Mouse (Mus musculus): ENCODE data around the gene Trim28. TPM values are rescaled to one million over a fixed set of nuclear protein-coding genes. Genes with fewer than 3 reads are reported as not detected.

Gene Trim28
- polyA plus RNA-seq, 1 experiment from 2014 or later: 252 TPM

DNA sequence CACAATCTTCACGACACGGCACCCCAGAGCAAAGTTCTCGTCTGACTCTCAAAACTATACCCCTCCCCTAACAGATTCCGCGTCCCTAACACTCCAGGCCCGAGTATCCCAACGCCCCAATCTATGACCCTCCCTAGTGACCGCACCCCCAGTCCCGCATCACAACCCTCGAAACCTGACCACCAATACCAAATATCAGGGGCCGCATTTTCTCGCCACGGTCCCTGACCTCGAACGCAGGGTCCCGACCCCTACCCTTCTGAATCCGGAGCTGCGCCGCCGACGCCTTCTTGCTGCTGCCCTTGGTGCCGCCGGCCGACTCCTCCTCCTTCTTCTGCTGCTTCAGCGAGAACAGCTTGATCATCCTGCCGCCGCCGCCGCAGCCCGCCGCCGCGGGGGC, 38.5 kb downstream of the Trim28 start:
- Histone ChIP-seq H3K27ac (replicated peaks) (peak overlapping the region; percentile 100), H3K4me3 (peak overlapping the region; percentile 90), H3K9ac (replicated peaks) (peak overlapping the region; percentile 99), H3K27me3 (peaks cover 8% of the 10 kb centered on the region), H3K9me3 (no peaks in the 10 kb centered on the region), H3K36me3 (peaks cover 25% of the 10 kb centered on the region), H3K4me1 (peaks cover 50% of the 10 kb centered on the region), H3K4me2 (replicated peaks) (peak overlapping the region; percentile 78)
- ATAC-seq (replicated peaks): peak; percentile 1; the same call in 1 of the 2 replicates
- whole genome bisulfite sequencing: under 1% methylated on average over 32 of the region's 33 CpGs

DNA sequence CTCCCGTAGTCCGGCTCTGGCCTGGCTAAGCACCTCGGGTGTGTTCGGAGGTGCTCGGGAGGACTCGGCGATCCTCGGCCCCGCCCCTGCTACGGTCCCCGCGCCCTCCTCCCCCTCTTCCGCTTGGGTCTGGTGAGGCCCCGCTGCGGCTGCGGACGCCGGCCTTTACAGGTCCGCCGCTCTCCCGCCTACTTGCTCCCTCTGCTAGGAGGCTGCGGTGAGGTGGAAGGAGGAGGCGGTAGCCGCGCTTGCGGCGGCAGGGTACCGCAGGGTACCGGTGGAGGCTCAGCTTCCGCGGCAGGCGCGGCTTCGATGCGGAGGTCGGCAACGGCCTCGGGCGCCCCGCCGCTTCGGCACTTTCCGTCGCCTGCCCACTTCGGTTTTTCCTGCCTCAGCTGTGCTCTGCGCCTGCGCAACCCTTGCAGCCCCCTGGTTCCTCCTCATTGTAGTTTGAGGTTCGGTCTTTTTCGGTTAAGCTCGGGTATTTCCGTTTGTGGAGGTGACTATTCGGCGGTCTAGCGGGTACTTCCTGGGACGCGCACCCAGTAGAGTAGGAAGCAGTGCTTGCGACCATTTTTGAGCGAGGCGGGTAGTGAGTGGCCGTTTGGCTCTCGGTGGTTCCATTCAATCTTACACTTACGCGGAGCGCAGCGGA, 39.1 kb downstream of the Trim28 start, which contains the start of gene Ube2m:
Gene Ube2m (minus strand): TSS at position 375 of the 655 bp plus-strand sequence.
- Histone ChIP-seq H3K4me1 (peaks cover 46% of the 10 kb centered on the region), H3K4me3 (peak within 1 kb of the TSS; percentile 90), H3K4me2 (replicated peaks) (peak within 1 kb of the TSS; percentile 78), H3K9me3 (no peaks in the 10 kb centered on the region), H3K36me3 (peaks cover 18% of the 10 kb centered on the region), H3K27ac (replicated peaks) (peak within 1 kb of the TSS; percentile 100), H3K9ac (replicated peaks) (peak within 1 kb of the TSS; percentile 99), H3K27me3 (peaks cover 15% of the 10 kb centered on the region)
- ATAC-seq (replicated peaks): peak; percentile 92
- WGBS: under 1% methylated on average over 63 of the region's 65 CpGs

DNA sequence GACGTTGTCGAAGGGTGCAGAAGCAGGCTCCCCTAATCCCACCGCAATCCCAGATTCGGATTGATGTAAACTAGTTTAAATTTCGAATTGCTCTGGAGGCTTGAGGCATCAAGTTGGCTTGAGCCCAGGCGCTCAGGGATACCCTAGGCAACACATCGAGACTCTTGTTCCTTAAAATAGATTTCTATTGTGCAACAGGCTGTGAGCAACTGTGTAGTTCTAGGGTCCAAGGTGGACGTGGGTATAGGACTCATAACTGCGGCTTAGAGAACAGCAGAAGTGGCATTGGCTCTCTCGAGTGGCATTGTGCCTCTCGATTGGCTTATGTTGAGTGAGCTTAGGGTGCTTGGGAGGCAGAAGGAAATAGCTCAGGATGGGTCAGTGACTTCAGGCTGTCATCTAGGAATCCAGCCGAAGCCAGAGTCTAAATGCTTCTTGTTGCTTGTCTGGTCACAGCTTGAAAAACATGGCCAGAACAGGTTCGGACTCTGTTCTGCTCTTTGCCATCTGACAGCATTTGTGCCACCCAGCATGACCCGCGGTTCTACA, 39.8 kb downstream of the Trim28 start:
- Histone ChIP-seq H3K4me2 (replicated peaks) (peak overlapping the region; percentile 78), H3K9ac (replicated peaks) (peak overlapping the region; percentile 99), H3K27me3 (peaks cover 21% of the 10 kb centered on the region), H3K4me1 (peaks cover 45% of the 10 kb centered on the region), H3K27ac (replicated peaks) (peak overlapping the region; percentile 100), H3K4me3 (peak overlapping the region; percentile 90), H3K9me3 (no peaks in the 10 kb centered on the region), H3K36me3 (peaks cover 14% of the 10 kb centered on the region)
- 23% methylated on average over 15 of the region's 15 CpGs for WGBS
- no peak for ATAC-seq (replicated peaks)

- Histone ChIP-seq H3K4me2 (replicated peaks) (peak overlapping the region; percentile 78), H3K36me3 (peaks cover 14% of the 10 kb centered on the region), H3K4me1 (peaks cover 45% of the 10 kb centered on the region), H3K27me3 (peaks cover 26% of the 10 kb centered on the region), H3K27ac (replicated peaks) (peak overlapping the region; percentile 100; the same call in 1 of the 2 replicates), H3K4me3 (peak overlapping the region; percentile 90; the same call in 1 of the 2 replicates), H3K9ac (replicated peaks) (peak overlapping the region; percentile 99), H3K9me3 (no peaks in the 10 kb centered on the region)
- 85% methylated on average over 1 of the region's 1 CpGs for WGBS
- ATAC-seq (replicated peaks): no peak
These were observed 40.3 kb downstream of the Trim28 start for GRCm38 (mm10) chr7:13039181-13039580.

GRCm38 (mm10) chr7:13041256-13041655, 42.3 kb downstream of the Trim28 start:
- peaks cover 37% of the 10 kb centered on the region for H3K27me3 ChIP-seq
- ATAC-seq (replicated peaks): no peak
- WGBS: 76% methylated on average over 1 of the region's 1 CpGs
- H3K36me3 ChIP-seq: peaks cover 1% of the 10 kb centered on the region; the same call in 1 of the 2 replicates
- no peak overlapping the region for H3K27ac ChIP-seq (replicated peaks)
- H3K4me3 ChIP-seq: no peak overlapping the region
- no peaks in the 10 kb centered on the region for H3K9me3 ChIP-seq
- no peak overlapping the region for H3K9ac ChIP-seq (replicated peaks)
- no peak overlapping the region for H3K4me2 ChIP-seq (replicated peaks)
- H3K4me1 ChIP-seq: peaks cover 34% of the 10 kb centered on the region

DNA sequence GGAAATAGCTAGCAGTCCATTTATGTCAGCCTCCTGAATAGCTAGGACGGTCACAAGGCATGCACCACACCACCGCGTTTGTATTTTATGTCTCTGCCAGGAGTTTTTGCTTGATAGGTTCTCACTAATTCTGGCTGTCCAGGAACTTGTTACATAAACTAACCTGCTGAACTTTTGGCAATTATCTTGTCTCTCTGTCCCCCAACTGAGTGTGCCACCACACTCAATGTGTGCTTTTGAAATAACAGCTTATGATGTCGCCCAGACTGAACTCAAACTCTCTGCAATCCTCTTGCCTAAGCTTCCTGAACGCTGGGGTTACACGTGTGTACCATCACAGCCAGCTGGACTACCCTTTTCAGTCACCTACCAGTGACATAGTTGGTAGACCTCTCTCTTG, 43.6 kb downstream of the Trim28 start:
- Histone ChIP-seq H3K4me1 (peaks cover 25% of the 10 kb centered on the region), H3K9ac (replicated peaks) (no peak overlapping the region), H3K27me3 (peaks cover 37% of the 10 kb centered on the region), H3K36me3 (no peaks in the 10 kb centered on the region), H3K9me3 (no peaks in the 10 kb centered on the region), H3K4me2 (replicated peaks) (no peak overlapping the region), H3K4me3 (no peak overlapping the region), H3K27ac (replicated peaks) (no peak overlapping the region)
- 76% methylated on average over 6 of the region's 6 CpGs for WGBS
- no peak for ATAC-seq (replicated peaks)

GRCm38 (mm10) chr7:13043120-13043444, 44.2 kb downstream of the Trim28 start:
- no peaks in the 10 kb centered on the region for H3K9me3 ChIP-seq
- peak overlapping the region; percentile 49; the same call in 1 of the 2 replicates for H3K4me3 ChIP-seq
- no peak for ATAC-seq (replicated peaks)
- H3K4me1 ChIP-seq: peaks cover 25% of the 10 kb centered on the region
- 41% methylated on average over 16 of the region's 16 CpGs for WGBS
- H3K27ac ChIP-seq (replicated peaks): no peak overlapping the region
- H3K9ac ChIP-seq (replicated peaks): no peak overlapping the region
- peaks cover 37% of the 10 kb centered on the region for H3K27me3 ChIP-seq
- no peaks in the 10 kb centered on the region for H3K36me3 ChIP-seq
- H3K4me2 ChIP-seq (replicated peaks): peak overlapping the region; percentile 92

DNA sequence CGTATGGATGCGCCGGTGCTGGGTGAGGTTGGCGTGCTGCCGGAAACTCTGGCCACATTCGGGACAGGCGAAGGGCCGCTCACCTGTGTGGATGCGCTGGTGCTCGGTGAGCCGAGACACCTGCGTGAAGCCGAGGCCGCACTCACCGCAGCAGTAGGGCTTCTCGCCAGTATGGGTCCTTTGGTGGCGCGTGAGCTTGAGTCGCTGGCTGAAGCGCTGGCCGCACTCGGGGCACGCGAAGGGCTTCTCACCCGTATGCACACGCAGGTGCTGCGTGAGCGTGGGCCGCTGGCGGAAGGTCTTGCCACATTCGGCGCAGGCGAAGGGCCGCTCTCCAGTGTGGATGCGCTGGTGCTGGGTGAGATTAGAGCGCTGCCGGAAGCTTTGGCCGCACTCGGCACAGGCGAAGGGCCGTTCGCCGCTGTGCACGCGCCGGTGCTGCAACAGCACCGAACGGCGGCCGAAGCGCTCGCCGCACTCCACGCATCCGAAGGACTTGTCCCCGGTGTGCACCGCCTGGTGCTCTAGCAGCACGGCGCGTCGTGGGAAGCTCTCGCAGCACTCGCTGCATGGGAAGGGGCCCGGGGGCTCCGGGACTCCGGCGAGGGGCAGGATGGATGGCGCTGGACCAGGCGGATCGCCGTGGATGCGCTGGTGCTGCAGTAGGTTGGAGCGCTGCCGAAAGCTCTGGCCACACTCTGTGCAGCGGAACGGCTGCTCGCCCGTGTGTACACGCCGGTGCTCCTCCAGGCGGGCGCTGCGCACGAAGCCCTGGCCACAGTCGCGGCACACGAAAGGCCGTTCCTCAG, 44.7 kb downstream of the Trim28 start:
- Histone ChIP-seq H3K27me3 (peaks cover 37% of the 10 kb centered on the region), H3K27ac (replicated peaks) (no peak overlapping the region), H3K9ac (replicated peaks) (peak overlapping the region; percentile 69), H3K4me3 (peak overlapping the region; percentile 49), H3K4me2 (replicated peaks) (peak overlapping the region; percentile 92), H3K4me1 (peaks cover 22% of the 10 kb centered on the region), H3K9me3 (no peaks in the 10 kb centered on the region), H3K36me3 (no peaks in the 10 kb centered on the region)
- whole genome bisulfite sequencing: 5% methylated on average over 88 of the region's 88 CpGs
- ATAC-seq (replicated peaks): peak; percentile 53

GRCm38 (mm10) chr7:13044254-13044625, 45.3 kb downstream of the Trim28 start:
- Histone ChIP-seq H3K4me1 (peaks cover 16% of the 10 kb centered on the region), H3K27ac (replicated peaks) (no peak overlapping the region), H3K27me3 (peaks cover 37% of the 10 kb centered on the region), H3K9ac (replicated peaks) (peak overlapping the region; percentile 69), H3K4me2 (replicated peaks) (peak overlapping the region; percentile 92), H3K36me3 (no peaks in the 10 kb centered on the region), H3K4me3 (peak overlapping the region; percentile 49), H3K9me3 (no peaks in the 10 kb centered on the region)
- 3% methylated on average over 23 of the region's 23 CpGs for WGBS
- peak; percentile 33 for ATAC-seq (replicated peaks)

DNA sequence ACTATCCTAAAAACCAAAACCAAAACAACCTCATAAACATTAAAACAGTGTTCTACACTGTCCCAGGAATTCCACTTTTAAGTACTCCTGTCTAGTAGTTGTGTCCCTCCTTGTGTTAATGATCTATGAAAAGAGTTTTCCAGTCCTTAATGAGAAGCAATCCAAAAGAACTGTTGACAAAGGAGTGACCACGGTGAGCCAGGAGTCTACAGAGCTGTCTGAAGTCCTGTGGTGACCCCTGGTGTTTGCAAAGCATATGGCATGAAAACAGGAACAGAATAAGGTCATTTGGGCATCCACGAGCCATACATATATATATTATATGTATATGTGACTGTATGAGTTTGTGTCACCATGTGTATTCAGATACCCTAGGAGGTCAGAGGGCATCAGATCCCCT, 47.2 kb downstream of the Trim28 start:
- H3K9me3 ChIP-seq: no peaks in the 10 kb centered on the region
- H3K27me3 ChIP-seq: peaks cover 37% of the 10 kb centered on the region
- peaks cover 16% of the 10 kb centered on the region for H3K4me1 ChIP-seq
- no peaks in the 10 kb centered on the region for H3K36me3 ChIP-seq
- no peak overlapping the region for H3K4me3 ChIP-seq
- no peak overlapping the region for H3K4me2 ChIP-seq (replicated peaks)
- H3K27ac ChIP-seq (replicated peaks): no peak overlapping the region
- ATAC-seq (replicated peaks): 0 out of 2 replicates have a peak, but pooled peaks have one; percentile 7
- WGBS: 4% methylated on average over 2 of the region's 2 CpGs
- H3K9ac ChIP-seq (replicated peaks): no peak overlapping the region

DNA sequence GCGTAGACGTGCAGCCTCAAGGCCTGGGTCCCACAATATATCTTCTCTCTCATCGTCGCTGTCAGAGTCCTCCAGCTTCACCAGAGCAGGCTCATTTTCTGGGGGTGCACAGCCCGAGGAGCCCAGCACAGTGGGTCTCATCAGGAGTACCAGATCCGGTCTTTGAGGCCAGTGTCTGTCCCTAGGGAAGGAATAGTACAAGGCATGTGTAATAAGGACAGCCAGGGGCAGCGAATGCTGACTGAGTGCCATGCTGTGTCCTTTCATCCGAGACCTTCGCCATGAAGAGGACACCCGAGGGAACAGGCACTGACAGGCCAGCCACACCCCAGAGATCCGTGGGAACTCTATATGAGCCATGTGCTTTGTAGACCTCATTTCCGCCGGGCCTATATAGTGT, 54.1 kb downstream of the Trim28 start:
- Histone ChIP-seq H3K27ac (replicated peaks) (no peak overlapping the region), H3K27me3 (no peaks in the 10 kb centered on the region), H3K4me1 (peaks cover 12% of the 10 kb centered on the region), H3K9me3 (no peaks in the 10 kb centered on the region), H3K36me3 (no peaks in the 10 kb centered on the region), H3K4me2 (replicated peaks) (no peak overlapping the region), H3K9ac (replicated peaks) (no peak overlapping the region), H3K4me3 (no peak overlapping the region)
- no peak for ATAC-seq (replicated peaks)
- 91% methylated on average over 13 of the region's 13 CpGs for WGBS

GRCm38 (mm10) chr7:13053501-13053900, 54.6 kb downstream of the Trim28 start:
- Histone ChIP-seq H3K27ac (replicated peaks) (no peak overlapping the region), H3K9ac (replicated peaks) (0 out of 2 replicates have a peak overlapping the region, but pooled peaks have one; percentile 58)

More at GRCm38 (mm10) chr7:13053501-13053900, 54.6 kb downstream of the Trim28 start:
- 97% methylated on average over 2 of the region's 2 CpGs for WGBS
- Histone ChIP-seq H3K36me3 (no peaks in the 10 kb centered on the region), H3K27me3 (no peaks in the 10 kb centered on the region), H3K4me2 (replicated peaks) (peak overlapping the region; percentile 59), H3K4me3 (peak overlapping the region; percentile 55), H3K4me1 (peaks cover 12% of the 10 kb centered on the region), H3K9me3 (no peaks in the 10 kb centered on the region)
- no peak; the same call in 1 of the 2 replicates for ATAC-seq (replicated peaks)

Data from forebrain, embryonic 15.5 days (tissue).